Mouse (Mus musculus) hindbrain, embryonic 15.5 days (tissue): ENCODE measurements around the gene 2010003K11Rik. TPM values are rescaled to one million over a fixed set of nuclear protein-coding genes. Genes with fewer than 3 reads are reported as not detected.

ENCODE experiments used
- ATAC-seq: fragments of 200-750 bp; cut with Nextera tagmentation; 2 replicates; pipeline ENCODE4 v1.8.0; 2017; ENCODE audit warnings: low read depth, moderate number of reproducible peaks, moderate TSS enrichment; ENCODE audit not compliant: low FRiP score
- H3K27ac ChIP-seq: fragments of 300-500 bp; sonication (generic); replicated peaks from 2 replicates; pipeline ENCODE4 v1.5.1; 2015; ENCODE audit warnings: mild to moderate bottlenecking, inconsistent platforms
- H3K27me3 ChIP-seq: fragments of 300-500 bp; sonication (generic); 2 replicates; pipeline ENCODE4 v1.6.1; 2015; ENCODE audit warnings: control low read depth, inconsistent platforms
- H3K36me3 ChIP-seq: fragments of 300-500 bp; sonication (generic); 2 replicates; pipeline ENCODE4 v1.6.1; 2015; ENCODE audit warnings: control low read depth, inconsistent platforms
- H3K4me1 ChIP-seq: fragments of 300-500 bp; sonication (generic); replicated peaks from 2 replicates; pipeline ENCODE4 v1.6.1; 2015; ENCODE audit warnings: control low read depth, inconsistent platforms
- H3K4me2 ChIP-seq: fragments of 300-500 bp; sonication (generic); 2 replicates; pipeline ENCODE4 v1.6.1; 2015; ENCODE audit warnings: moderate library complexity, mild to moderate bottlenecking, inconsistent platforms
- H3K4me3 ChIP-seq: fragments of 300-500 bp; sonication (generic); 2 replicates; pipeline ENCODE4 v1.5.1; 2015; ENCODE audit warnings: mild to moderate bottlenecking, inconsistent platforms
- H3K9ac ChIP-seq: fragments of 300-500 bp; sonication (generic); 2 replicates; pipeline ENCODE4 v1.6.1; 2015; ENCODE audit warnings: inconsistent platforms
- H3K9me3 ChIP-seq: fragments of 300-500 bp; sonication (generic); 2 replicates; pipeline ENCODE4 v1.6.1; 2016; ENCODE audit warnings: control low read depth, inconsistent platforms
- WGBS: fragments of 180-500 bp; shearing (Covaris S2); methylation state at CpG from one replicate; pipeline ENCODE4 v1.1.7; 2015; 5-methylcytosine and 5-hydroxymethylcytosine counted together
- polyA plus RNA-seq: library from polyadenylated mRNA; unstranded; fragments of >200 nt; fragmentation: Nextera tagmentation; extraction: Ambion mirVana; gene quantifications from 2 replicates; pipeline ENCODE4 v1.2.1, GENCODE M21; 2015

The 2010003K11Rik gene
- not detected in 2 replicates for polyA plus RNA-seq

DNA sequence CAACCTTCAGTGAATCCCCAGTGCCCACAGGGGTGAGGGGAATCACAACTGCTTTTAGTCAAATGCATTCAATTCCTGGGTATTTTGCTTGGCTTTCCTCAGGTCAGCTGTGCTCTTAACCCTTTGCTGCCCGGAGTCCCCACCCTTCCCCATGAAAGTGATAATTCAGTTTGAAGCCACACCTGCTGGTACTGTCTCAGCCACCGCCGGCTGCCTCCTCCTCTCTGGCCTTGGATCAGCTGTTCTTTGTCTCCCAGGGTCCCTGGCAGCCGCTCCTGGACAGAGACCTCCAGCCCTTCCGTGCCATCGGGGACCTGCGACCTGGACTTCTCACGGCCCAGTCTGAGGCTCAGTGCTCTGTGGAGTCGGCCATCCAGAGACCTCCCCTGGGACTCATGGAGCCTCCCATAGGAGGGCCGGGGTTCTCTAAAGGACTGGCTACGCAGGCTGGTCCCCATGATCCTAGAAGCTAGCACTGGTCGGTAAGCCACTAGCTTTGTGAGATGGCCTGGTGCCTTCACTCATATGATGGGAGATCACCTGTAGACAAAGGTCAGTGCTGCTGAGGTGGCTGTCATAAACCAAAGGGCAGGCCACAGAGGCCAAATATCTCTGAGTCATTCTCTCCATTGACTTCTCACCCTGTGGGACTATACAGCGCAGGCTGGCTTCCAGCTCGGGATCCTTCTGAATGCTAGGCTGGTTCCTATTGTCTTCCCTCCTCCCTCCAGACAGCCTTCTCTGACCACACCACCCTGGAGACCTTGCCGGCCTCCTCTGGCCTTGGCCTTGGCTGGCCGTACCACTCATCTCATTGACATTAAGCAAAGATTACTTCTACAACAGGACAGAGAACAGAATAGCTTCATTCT, at the start of gene 2010003K11Rik:
TSS of gene 2010003K11Rik (minus strand) at position 522 of the 872 bp plus-strand sequence.
- Histone ChIP-seq H3K4me1 (peaks cover 9% of the 10 kb centered on the region), H3K4me3 (no peak within 1 kb of the TSS), H3K27me3 (no peaks in the 10 kb centered on the region), H3K4me2 (0 out of 2 replicates have a peak within 1 kb of the TSS, but pooled peaks have one; percentile 26), H3K27ac (no peak within 1 kb of the TSS), H3K36me3 (no peaks in the 10 kb centered on the region), H3K9ac (no peak within 1 kb of the TSS), H3K9me3 (no peaks in the 10 kb centered on the region)
- no peak for ATAC-seq
- WGBS, result 51% methylated on average over 16 of the region's 16 CpGs

DNA sequence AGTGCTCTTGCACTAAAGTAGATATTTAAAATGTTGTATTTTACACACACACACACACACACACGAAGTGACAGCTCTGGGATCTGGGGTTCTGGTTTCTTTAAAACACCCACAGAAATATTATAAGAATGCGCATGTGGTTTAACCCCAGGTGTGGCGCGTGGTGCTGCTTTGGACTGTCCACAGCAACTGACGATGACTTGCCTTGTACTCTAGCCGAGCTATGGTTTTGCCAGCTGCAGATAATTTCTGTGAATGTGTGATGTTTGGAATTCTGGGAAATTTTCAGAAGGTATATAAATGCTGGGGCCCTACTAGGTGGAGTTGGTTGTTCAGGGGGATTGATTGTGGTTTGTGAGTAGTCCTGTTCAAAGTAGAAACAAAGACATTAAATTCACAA, 49.4 kb upstream of the 2010003K11Rik start:
- Histone ChIP-seq H3K36me3 (no peaks in the 10 kb centered on the region), H3K27me3 (no peaks in the 10 kb centered on the region), H3K9me3 (no peaks in the 10 kb centered on the region), H3K27ac (no peak overlapping the region), H3K4me3 (no peak overlapping the region), H3K4me1 (no peaks in the 10 kb centered on the region), H3K4me2 (no peak overlapping the region), H3K9ac (no peak overlapping the region)
- no peak for ATAC-seq
- 84% methylated on average over 6 of the region's 6 CpGs for WGBS

DNA sequence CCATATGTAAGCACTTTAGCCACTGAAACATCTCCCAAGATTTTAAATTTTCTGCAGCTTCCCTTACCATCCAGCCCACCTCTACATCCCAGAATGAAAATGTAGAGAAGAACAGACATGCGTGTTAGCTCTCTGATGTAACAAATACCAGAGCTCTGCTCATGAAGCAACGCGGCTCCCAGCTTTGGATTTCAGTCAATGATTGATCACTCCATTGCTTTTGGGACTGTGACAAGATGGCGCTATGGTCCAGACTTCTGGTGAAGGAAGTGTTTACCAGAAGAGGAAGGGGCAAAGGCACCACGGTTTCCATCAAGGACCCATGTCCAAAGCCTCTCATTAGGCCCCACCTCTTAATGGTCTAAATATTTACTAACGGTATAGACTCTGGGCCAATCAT, 47.5 kb upstream of the 2010003K11Rik start:
- Histone ChIP-seq H3K27ac (no peak overlapping the region), H3K9me3 (no peaks in the 10 kb centered on the region), H3K9ac (no peak overlapping the region), H3K4me3 (no peak overlapping the region), H3K36me3 (no peaks in the 10 kb centered on the region), H3K27me3 (no peaks in the 10 kb centered on the region), H3K4me1 (no peaks in the 10 kb centered on the region), H3K4me2 (no peak overlapping the region)
- ATAC-seq, result no peak
- 94% methylated on average over 6 of the region's 6 CpGs for WGBS

DNA sequence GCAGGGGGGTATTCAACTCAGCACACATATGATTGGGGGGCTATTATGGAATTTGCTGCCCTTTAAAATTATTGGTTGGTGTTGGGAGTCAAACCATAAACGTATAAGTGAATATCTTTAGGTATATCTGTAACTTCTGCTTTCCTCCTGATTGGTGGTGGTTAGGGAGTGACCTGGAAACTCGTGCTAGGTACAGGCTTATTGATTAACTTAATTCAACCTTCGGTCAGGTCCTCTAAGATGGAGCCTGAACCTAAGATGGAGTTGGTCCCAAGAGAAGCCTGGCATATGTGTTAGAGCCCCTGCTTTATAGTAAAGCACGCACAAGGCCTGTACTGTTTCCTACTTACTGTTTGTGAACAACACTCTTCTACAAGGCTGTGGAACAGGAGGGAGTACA, 46.7 kb upstream of the 2010003K11Rik start:
- H3K9me3 ChIP-seq, result no peaks in the 10 kb centered on the region
- no peak overlapping the region for H3K4me3 ChIP-seq
- no peak for ATAC-seq
- H3K27me3 ChIP-seq, result no peaks in the 10 kb centered on the region
- no peaks in the 10 kb centered on the region for H3K4me1 ChIP-seq
- H3K9ac ChIP-seq, result no peak overlapping the region
- H3K36me3 ChIP-seq, result no peaks in the 10 kb centered on the region
- no peak overlapping the region for H3K27ac ChIP-seq
- H3K4me2 ChIP-seq, result no peak overlapping the region
- whole genome bisulfite sequencing, result 91% methylated on average over 4 of the region's 4 CpGs

DNA sequence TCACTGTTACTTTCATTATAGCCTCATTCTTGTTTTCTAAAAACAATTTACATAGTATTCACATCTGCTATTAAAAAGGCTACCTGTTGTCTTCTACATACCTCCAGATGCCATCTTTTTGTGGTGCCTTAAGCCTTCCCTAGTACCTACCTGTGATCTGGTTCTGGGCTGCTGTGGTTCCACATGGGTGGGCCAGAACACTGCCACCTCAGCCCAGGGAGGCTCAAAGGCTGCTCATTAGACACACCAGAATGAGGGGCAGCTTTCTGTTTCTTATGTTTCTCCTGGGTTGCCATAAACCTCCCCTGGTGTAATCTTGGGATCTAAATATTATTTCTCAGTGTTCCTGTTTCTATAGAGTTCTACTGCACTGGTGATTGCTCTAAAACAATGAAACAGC, 43.7 kb upstream of the 2010003K11Rik start:
- H3K27ac ChIP-seq, result no peak overlapping the region
- no peak overlapping the region for H3K4me2 ChIP-seq
- no peaks in the 10 kb centered on the region for H3K36me3 ChIP-seq
- no peak overlapping the region for H3K4me3 ChIP-seq
- no peaks in the 10 kb centered on the region for H3K9me3 ChIP-seq
- H3K9ac ChIP-seq, result no peak overlapping the region
- no peak for ATAC-seq
- no peaks in the 10 kb centered on the region for H3K4me1 ChIP-seq
- H3K27me3 ChIP-seq, result no peaks in the 10 kb centered on the region

DNA sequence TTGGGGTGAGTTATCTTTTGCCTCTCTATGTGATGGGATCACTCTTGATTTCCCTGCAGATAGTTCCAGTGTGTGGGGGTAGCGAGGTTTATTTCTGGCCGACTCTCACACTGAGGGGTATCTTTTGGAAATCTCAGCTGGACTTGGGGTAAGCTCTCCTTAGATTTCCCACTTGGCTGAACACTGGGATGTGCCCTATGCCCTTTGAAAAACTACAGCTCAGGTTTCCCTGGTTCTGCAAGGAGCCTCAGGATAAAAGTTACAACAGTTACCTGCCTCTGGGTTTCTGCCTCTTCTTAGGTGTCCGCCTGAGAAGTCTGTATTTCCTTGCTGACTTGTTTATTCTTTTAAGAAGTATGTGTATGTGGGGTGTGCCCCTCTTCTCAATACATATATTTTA, 42.6 kb upstream of the 2010003K11Rik start:
- Histone ChIP-seq H3K27ac (no peak overlapping the region), H3K4me2 (no peak overlapping the region), H3K4me3 (no peak overlapping the region), H3K27me3 (no peaks in the 10 kb centered on the region), H3K36me3 (no peaks in the 10 kb centered on the region), H3K4me1 (no peaks in the 10 kb centered on the region), H3K9me3 (no peaks in the 10 kb centered on the region), H3K9ac (no peak overlapping the region)
- no peak for ATAC-seq
- 93% methylated on average over 3 of the region's 3 CpGs for WGBS

DNA sequence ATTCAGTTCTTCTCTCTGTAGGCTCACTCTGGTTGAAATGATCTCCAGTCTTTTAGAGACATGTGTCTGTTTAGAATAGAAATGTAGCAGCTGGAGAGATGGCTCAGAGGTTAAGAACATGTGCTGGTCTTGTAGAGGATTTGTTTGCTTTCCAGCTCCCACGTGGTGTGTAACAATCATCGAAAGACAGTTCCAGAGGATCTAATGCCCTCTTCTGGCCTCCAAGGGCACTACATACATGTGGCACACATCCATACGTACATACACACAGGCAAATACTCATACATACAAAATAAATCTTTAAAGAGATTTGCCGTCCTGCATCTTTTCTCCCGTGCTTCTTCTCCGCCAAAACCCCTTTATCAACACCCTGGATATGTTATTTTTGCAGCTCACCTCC, 41.9 kb upstream of the 2010003K11Rik start:
- 85% methylated on average over 6 of the region's 6 CpGs for WGBS
- H3K27ac ChIP-seq, result no peak overlapping the region

DNA sequence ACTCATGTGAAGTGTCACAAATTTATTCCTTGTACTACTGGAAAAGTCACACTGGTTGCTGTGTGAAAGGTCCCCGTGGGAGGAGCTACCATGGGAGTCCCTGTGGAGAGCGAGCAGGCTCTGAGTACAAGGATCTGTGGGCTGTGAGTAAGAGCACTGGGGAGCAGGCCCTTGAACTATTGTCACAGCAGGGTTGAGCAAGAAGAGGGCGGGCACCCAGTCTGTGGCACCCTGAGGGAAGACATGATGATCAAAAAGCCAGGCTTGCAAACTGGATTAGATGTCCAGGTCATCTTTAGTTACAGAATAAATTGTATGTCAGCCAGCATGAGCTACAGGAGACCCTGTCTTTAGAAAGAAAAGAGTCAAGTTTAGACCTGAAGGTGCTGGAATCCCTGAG, 38.2 kb upstream of the 2010003K11Rik start:
- Histone ChIP-seq H3K4me2 (no peak overlapping the region), H3K4me3 (no peak overlapping the region), H3K9ac (no peak overlapping the region), H3K27ac (no peak overlapping the region), H3K27me3 (no peaks in the 10 kb centered on the region), H3K4me1 (no peaks in the 10 kb centered on the region), H3K36me3 (no peaks in the 10 kb centered on the region), H3K9me3 (no peaks in the 10 kb centered on the region)
- WGBS, result 73% methylated on average over 3 of the region's 3 CpGs
- no peak for ATAC-seq

More for the DNA sequence above, 41.9 kb upstream of the 2010003K11Rik start:
- Histone ChIP-seq H3K36me3 (no peaks in the 10 kb centered on the region), H3K27me3 (no peaks in the 10 kb centered on the region), H3K9ac (no peak overlapping the region), H3K9me3 (no peaks in the 10 kb centered on the region), H3K4me3 (no peak overlapping the region), H3K4me2 (no peak overlapping the region), H3K4me1 (no peaks in the 10 kb centered on the region)
- ATAC-seq, result no peak

DNA sequence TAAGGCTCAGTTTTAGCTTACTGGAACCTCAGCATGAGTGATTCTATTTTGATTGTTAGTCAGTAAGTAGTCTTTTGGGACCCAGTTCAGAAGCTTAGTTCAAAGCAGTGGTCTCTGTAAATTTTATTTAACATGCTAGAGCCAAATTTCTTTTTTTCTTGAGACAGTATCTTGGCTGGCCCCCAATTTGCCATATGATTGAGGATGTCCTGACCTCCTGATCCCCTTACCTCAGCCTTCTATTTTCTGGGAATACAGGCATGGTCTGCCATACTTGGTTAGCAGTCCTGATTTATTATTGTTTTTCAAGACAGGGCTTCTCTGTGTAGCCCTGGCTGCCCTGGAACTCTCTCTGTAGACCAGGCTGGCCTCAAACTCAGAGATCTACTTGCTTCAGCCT, 37.5 kb upstream of the 2010003K11Rik start:
- H3K36me3 ChIP-seq, result no peaks in the 10 kb centered on the region
- H3K9me3 ChIP-seq, result no peaks in the 10 kb centered on the region
- no peak for ATAC-seq
- H3K4me3 ChIP-seq, result no peak overlapping the region
- no peaks in the 10 kb centered on the region for H3K27me3 ChIP-seq
- no peaks in the 10 kb centered on the region for H3K4me1 ChIP-seq
- H3K27ac ChIP-seq, result no peak overlapping the region
- no peak overlapping the region for H3K9ac ChIP-seq
- no peak overlapping the region for H3K4me2 ChIP-seq

DNA sequence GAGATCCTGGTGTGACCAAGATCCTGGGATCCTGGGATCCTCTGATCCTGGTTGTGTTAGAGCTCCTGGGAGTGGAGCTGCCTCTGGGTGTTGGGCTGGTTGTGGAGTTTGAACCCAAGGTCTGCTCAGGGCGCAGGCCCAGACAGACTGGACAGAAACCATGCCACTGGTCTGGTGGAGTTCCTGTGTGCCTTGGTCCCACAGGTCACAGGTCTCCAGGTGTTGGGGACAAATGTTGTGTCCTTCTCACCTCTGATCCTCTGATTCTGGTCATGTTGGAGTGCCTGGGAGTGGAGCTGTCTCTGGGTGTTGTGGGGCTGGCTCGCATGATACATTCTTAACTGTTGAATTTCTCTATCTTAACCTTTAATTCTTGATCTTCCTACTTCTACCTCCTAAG, 36.3 kb upstream of the 2010003K11Rik start:
- no peak overlapping the region for H3K27ac ChIP-seq
- no peaks in the 10 kb centered on the region for H3K36me3 ChIP-seq
- no peaks in the 10 kb centered on the region for H3K9me3 ChIP-seq
- H3K27me3 ChIP-seq, result no peaks in the 10 kb centered on the region
- 92% methylated on average over 2 of the region's 2 CpGs for WGBS
- no peak overlapping the region for H3K4me3 ChIP-seq
- H3K4me1 ChIP-seq, result no peaks in the 10 kb centered on the region
- no peak overlapping the region for H3K9ac ChIP-seq
- no peak for ATAC-seq
- H3K4me2 ChIP-seq, result no peak overlapping the region

DNA sequence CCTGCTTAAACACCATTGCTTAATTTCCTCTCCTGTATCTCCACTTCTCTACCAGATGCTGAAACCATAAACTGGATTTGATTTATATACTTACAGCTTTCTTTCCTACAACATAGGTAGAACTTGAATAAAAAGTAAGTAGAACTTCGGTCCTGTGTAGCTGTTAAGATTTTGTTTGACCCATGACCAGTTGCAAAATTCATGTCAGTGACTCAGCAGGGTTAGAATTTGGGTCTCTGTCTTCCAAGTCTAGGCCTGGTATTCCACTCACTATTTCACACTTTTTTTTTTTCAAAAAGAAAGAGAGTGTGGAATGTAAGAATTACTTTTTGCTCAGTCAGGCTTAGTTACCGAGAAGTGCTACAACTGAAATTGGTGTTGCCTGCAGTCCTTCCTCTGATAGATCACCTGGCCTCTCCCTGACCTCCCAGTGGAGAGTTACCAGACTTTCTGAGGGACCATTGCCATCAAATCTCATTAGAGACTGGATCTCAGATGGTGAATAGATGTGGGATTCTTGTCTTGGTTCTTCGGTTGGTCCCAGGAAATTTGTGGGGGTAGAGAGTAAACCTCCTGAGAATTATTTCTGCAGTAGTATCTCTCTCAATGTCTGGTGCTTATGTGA, 23.2 kb upstream of the 2010003K11Rik start:
- Histone ChIP-seq H3K36me3 (no peaks in the 10 kb centered on the region), H3K9ac (no peak overlapping the region), H3K4me1 (no peaks in the 10 kb centered on the region), H3K4me3 (no peak overlapping the region), H3K27me3 (no peaks in the 10 kb centered on the region), H3K9me3 (no peaks in the 10 kb centered on the region), H3K4me2 (no peak overlapping the region), H3K27ac (no peak overlapping the region)
- WGBS, result 94% methylated on average over 3 of the region's 3 CpGs
- ATAC-seq, result no peak

DNA sequence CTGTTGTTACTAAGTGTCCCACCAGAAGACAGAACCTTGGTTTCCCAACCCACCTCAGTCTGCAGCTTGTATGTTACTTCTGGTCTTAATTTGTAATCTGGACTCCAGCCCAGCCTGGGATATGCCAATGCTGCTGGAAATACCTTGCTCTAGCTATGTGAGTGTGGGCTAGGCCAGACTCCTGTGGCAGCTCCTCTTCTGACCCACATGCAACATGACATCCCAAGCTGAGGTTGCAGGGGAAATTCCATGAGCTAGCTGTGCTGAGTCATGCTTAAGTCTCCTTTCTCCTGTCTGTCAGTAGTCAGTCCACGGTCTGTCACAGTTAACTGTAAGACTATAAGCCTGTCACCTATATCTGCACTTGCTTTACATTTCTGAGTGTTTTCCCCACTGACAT, 19.1 kb upstream of the 2010003K11Rik start:
- Histone ChIP-seq H3K4me1 (peaks cover 8% of the 10 kb centered on the region), H3K27me3 (no peaks in the 10 kb centered on the region), H3K4me2 (no peak overlapping the region), H3K4me3 (no peak overlapping the region), H3K9me3 (no peaks in the 10 kb centered on the region), H3K9ac (no peak overlapping the region), H3K36me3 (no peaks in the 10 kb centered on the region), H3K27ac (no peak overlapping the region)
- 82% methylated on average over 1 of the region's 1 CpGs for WGBS
- ATAC-seq, result no peak
